ENCODE assay signal across 12 mouse cellular contexts in the genomic region with DNA sequence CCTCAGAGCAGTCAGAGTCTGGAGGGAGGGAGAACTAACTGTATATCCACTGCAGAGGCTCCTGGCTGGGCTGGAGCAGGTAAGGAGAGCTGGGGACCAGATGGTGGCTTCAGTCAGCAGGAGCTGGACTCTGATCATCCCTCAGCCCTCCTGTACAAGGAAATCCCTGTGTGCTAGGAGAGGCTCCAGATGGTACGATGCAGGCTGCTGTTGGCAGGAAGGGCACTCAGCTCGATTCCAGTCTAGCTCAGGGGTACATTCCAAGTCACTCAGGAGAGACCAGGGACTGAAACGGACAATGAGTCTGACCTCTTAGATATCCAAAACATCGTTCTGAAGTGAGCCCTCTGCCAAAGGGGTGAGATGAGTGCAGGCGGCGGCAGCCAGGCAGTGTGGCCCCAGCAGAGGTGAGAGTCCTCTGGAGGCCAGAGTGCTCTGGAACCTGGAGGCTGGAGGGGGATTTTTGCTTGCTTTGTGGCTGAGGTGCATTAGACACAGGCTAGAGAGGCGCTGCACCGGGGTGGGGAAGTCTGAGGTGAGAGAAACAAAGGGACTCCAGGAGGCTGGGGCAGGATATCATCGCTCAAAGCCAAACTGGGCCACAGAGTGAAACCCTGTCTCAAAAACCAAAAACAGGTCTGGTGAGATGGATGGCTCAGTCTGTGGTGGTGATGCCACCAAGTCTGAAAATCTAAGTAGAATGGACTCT. TPM values are rescaled to one million over a fixed set of nuclear protein-coding genes. Genes with fewer than 3 reads are reported as not detected.
A peak's percentile ranks its signal among the peaks of the same experiment; 100 is the strongest.
DNase-seq lines count a peak whose midpoint lies in the region; ATAC-seq and TF ChIP-seq lines count a peak whose summit lies in the region.
"Had no signal": no experiment of that assay in that cellular context is flagged by ENCODE, and none has a peak within 500 bp of the region (broad histone marks: within the 10 kb centered on the region; RNA-seq: fewer than 3 reads in every experiment).

No protein-coding gene starts in this region.

- H3K9me3 ChIP-seq in liver, embryonic 11.5 days (ENCODE audit: control insufficient read depth, low read length): no peaks in the 10 kb centered on the region
- H3K9me3 ChIP-seq in liver, postnatal 0 days (ENCODE audit: low read length): no peaks in the 10 kb centered on the region
- H3K9me3 ChIP-seq: limb, embryonic 15.5 days had no signal

- 69% methylated on average over 9 of the region's 9 CpGs for WGBS in liver, embryonic 11.5 days
- 68% methylated on average over 9 of the region's 9 CpGs for WGBS in liver, postnatal 0 days (ENCODE audit: insufficient replicate concordance)

- H3K27me3 ChIP-seq in liver, embryonic 11.5 days (replicated peaks; ENCODE audit: control insufficient read depth, insufficient read depth, low read length): no peaks in the 10 kb centered on the region
- H3K27me3 ChIP-seq in liver, postnatal 0 days (ENCODE audit: insufficient read depth, low read length): no peaks in the 10 kb centered on the region
- H3K27me3 ChIP-seq: limb, embryonic 15.5 days had no signal

- no peak for DNase-seq in liver, embryonic 11.5 days (ENCODE audit: low spot score)
- no peak for DNase-seq in liver, postnatal 0 days
- DNase-seq in brain, adult 2 months (ENCODE audit: low read depth, low spot score): peak; percentile 94
- peak; percentile 75 to 81 for DNase-seq in cerebellum, postnatal 14 days
- peak; percentile 33 for DNase-seq in thymus, postnatal 0 days (ENCODE audit: low spot score)
- no peak for DNase-seq in layer of hippocampus, postnatal 36 days
- no peak for DNase-seq in heart, adult 8-10 months (ENCODE audit: low spot score)
- DNase-seq: adrenal gland, adult 2 months; gastrocnemius, adult 2 months; heart, postnatal 36 days; kidney, postnatal 36 days had no signal

- TF ChIP-seq EP300 in liver, postnatal 0 days (IDR thresholded peaks at IDR 0.05; ENCODE audit: low read depth): no peak

- no peak for ATAC-seq in liver, embryonic 11.5 days (replicated peaks; ENCODE audit: low FRiP score)
- ATAC-seq in liver, postnatal 0 days: no peak

- TF ChIP-seq CTCF in liver, postnatal 0 days (IDR thresholded peaks at IDR 0.05; ENCODE audit: low read depth): no peak

- H3K9ac ChIP-seq in liver, embryonic 11.5 days (ENCODE audit: low read depth, low read length): peak overlapping the region; percentile 13; the same call in 1 of the 2 replicates
- H3K9ac ChIP-seq in liver, postnatal 0 days (replicated peaks): no peak overlapping the region
- H3K9ac ChIP-seq: limb, embryonic 15.5 days had no signal

- no peak overlapping the region for H3K27ac ChIP-seq in liver, embryonic 11.5 days (ENCODE audit: low read depth, low read length)
- H3K27ac ChIP-seq in liver, postnatal 0 days (ENCODE audit: low read depth): no peak overlapping the region
- H3K27ac ChIP-seq: gastrocnemius, adult 2 months; limb, embryonic 15.5 days had no signal

- no peak overlapping the region for H3K4me2 ChIP-seq in liver, embryonic 11.5 days
- no peak overlapping the region for H3K4me2 ChIP-seq in liver, postnatal 0 days (ENCODE audit: low read depth, low read length)
- H3K4me2 ChIP-seq: limb, embryonic 15.5 days had no signal

- peaks cover 33% of the 10 kb centered on the region for H3K4me1 ChIP-seq in liver, embryonic 11.5 days (replicated peaks; ENCODE audit: control insufficient read depth, insufficient read depth, low read length)
- H3K4me1 ChIP-seq in liver, postnatal 0 days (ENCODE audit: insufficient read depth): peaks cover 24% of the 10 kb centered on the region

- H3K36me3 ChIP-seq in liver, embryonic 11.5 days (ENCODE audit: control insufficient read depth, insufficient read depth, low read length): no peaks in the 10 kb centered on the region
- no peaks in the 10 kb centered on the region for H3K36me3 ChIP-seq in liver, postnatal 0 days (replicated peaks; ENCODE audit: insufficient read depth, low read length)
- H3K36me3 ChIP-seq: limb, embryonic 15.5 days had no signal

- no peak overlapping the region for H3K4me3 ChIP-seq in liver, embryonic 11.5 days (ENCODE audit: low read depth, low read length)
- no peak overlapping the region for H3K4me3 ChIP-seq in liver, postnatal 0 days (ENCODE audit: low read depth, low read length)
- H3K4me3 ChIP-seq: gastrocnemius, adult 2 months; limb, embryonic 15.5 days had no signal

RNA-seq across cellular contexts. Expression of gene Anp32b, which starts 5.3 kb away (rescaled TPM):
- polyA plus RNA-seq in liver, embryonic 11.5 days (2014; fragmentation: Nextera tagmentation; extraction: Ambion mirVana): 586 and 618 TPM in 2 replicates
- polyA plus RNA-seq in liver, postnatal 0 days (2015; fragmentation: Nextera tagmentation; extraction: Ambion mirVana): 184 and 188 TPM in 2 replicates
- polyA plus RNA-seq in thymus, postnatal 0 days (2015; fragmentation: Nextera tagmentation; extraction: Ambion mirVana): 356 and 374 TPM in 2 replicates
- total RNA-seq in layer of hippocampus, postnatal 36 days (2021): 10 to 100 TPM; 50.2 to 55.6 TPM
- 10 to 100 TPM; 59.5 to 64.7 (median 61.5) TPM for total RNA-seq in heart, adult 8-10 months (2022)

RNA-seq across cellular contexts. Expression of gene Hemgn, which starts 32.1 kb away (rescaled TPM):
- 206 and 233 TPM in 2 replicates for polyA plus RNA-seq in liver, embryonic 11.5 days (2014; fragmentation: Nextera tagmentation; extraction: Ambion mirVana)
- polyA plus RNA-seq in liver, postnatal 0 days (2015; fragmentation: Nextera tagmentation; extraction: Ambion mirVana): 117 and 135 TPM in 2 replicates
- polyA plus RNA-seq in thymus, postnatal 0 days (2015; fragmentation: Nextera tagmentation; extraction: Ambion mirVana): 5.3 and 6.8 TPM in 2 replicates
- not detected for total RNA-seq in layer of hippocampus, postnatal 36 days (2021)
- under 1 TPM in 1 of 4 experiments, not detected in 3; 0.37 TPM for total RNA-seq in heart, adult 8-10 months (2022)
- total RNA-seq: adrenal gland, adult 2 months; gastrocnemius, adult 2 months had no signal
- polyA plus RNA-seq: adrenal gland, adult 2 months had no signal

RNA-seq across cellular contexts. Expression of gene Nans, which starts 43.7 kb away (rescaled TPM):
- polyA plus RNA-seq in liver, embryonic 11.5 days (2014; fragmentation: Nextera tagmentation; extraction: Ambion mirVana): 108 and 109 TPM in 2 replicates
- polyA plus RNA-seq in liver, postnatal 0 days (2015; fragmentation: Nextera tagmentation; extraction: Ambion mirVana): 23.8 and 25.0 TPM in 2 replicates
- polyA plus RNA-seq in thymus, postnatal 0 days (2015; fragmentation: Nextera tagmentation; extraction: Ambion mirVana): 111 and 114 TPM in 2 replicates
- total RNA-seq in layer of hippocampus, postnatal 36 days (2021): 10 to 100 TPM; 16.1 to 19.0 TPM
- 10 to 100 TPM; 12.1 to 16.8 (median 15.6) TPM for total RNA-seq in heart, adult 8-10 months (2022)

RNA-seq across cellular contexts. Expression of gene Trmo, which starts 56.2 kb away (rescaled TPM):
- polyA plus RNA-seq in liver, embryonic 11.5 days (2014; fragmentation: Nextera tagmentation; extraction: Ambion mirVana): 14.1 and 14.7 TPM in 2 replicates
- 4.2 and 6.1 TPM in 2 replicates for polyA plus RNA-seq in liver, postnatal 0 days (2015; fragmentation: Nextera tagmentation; extraction: Ambion mirVana)
- polyA plus RNA-seq in thymus, postnatal 0 days (2015; fragmentation: Nextera tagmentation; extraction: Ambion mirVana): 19.9 and 20.9 TPM in 2 replicates
- total RNA-seq in layer of hippocampus, postnatal 36 days (2021): 1 to 10 TPM; 4.5 to 5.0 TPM
- 1 to 10 TPM; 2.1 to 3.7 (median 3.2) TPM for total RNA-seq in heart, adult 8-10 months (2022)

Comparison
In these comparisons a context has a peak if more than half of its experiments do, and no peak if none do; other contexts are left out.
1. DNase-seq: peak in brain, adult 2 months (single experiment), cerebellum, postnatal 14 days (2 of 2) and thymus, postnatal 0 days (single experiment); none in liver, embryonic 11.5 days (single experiment), liver, postnatal 0 days (single experiment), layer of hippocampus, postnatal 36 days (0 of 2) and heart, adult 8-10 months (single experiment).
2. RNA of gene Hemgn, which starts 32.1 kb away (polyA plus RNA-seq): 206 to 233 TPM in liver, embryonic 11.5 days and 117 to 135 TPM in liver, postnatal 0 days; 5.3 to 6.8 TPM in thymus, postnatal 0 days; every median in the first group is over 10 times any median in the second.